Mouse (Mus musculus) G1E (cell line): ENCODE measurements around the gene Ret.

Source experiments
- CTCF ChIP-seq: IDR thresholded peaks from 2 replicates; pipeline ENCODE4 v1.5.1; 2012; ENCODE audit warnings: low read depth, low read length, inconsistent platforms, mixed read lengths
- GATA1 ChIP-seq: IDR thresholded peaks from 2 replicates; pipeline ENCODE4 v1.6.1; 2012; ENCODE audit warnings: borderline replicate concordance, low read length, inconsistent platforms, mixed read lengths

DNA sequence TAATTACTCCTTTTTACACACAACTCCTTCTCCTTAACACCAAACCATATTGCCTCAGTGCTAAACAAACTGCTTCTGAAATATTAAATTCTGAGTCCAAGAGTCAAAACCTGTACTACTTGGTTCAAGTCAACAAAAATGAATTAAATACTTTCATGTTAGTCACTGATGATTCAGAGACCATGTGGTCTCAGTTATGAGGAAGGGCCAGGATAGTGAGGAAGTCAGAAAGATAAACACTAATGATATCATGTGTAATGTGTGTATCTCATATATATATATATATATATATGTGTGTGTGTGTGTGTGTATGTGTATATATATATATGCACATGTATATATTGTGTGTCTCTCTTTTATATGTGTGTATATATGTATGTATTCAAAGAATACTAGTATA, 70.9 kb downstream of the Ret start:
- TF ChIP-seq CTCF, result no peak
- no peak for TF ChIP-seq GATA1
